Mouse (Mus musculus) megakaryocyte progenitor cell, adult 5-6 weeks (primary cell): ENCODE results near the gene Zkscan5. TPM values are rescaled to one million over a fixed set of nuclear protein-coding genes. Genes with fewer than 3 reads are reported as not detected.
A peak's percentile ranks its signal among the peaks of the same experiment; 100 is the strongest.
"Not testable (repeated sequence)": the region's sequence is repeated elsewhere in the genome, so short reads cannot be mapped to it uniquely, and the experiment has no call there.

Experiments
- ATAC-seq: replicated peaks from 2 replicates; pipeline ENCODE4 v1.8.0; 2016; ENCODE audit warnings: mild to moderate bottlenecking, moderate TSS enrichment, inconsistent platforms; ENCODE audit not compliant: poor library complexity
- total RNA-seq, 2 experiments: library from RNA; stranded (forward) in 1 of 2; stranded (reverse) in 1 of 2; fragments of 157-497, 149-512 nt in 1 of 2; fragments of 200-1000 nt in 1 of 2; gene quantifications; 2 replicates each; pipeline versions ENCODE4 v1.2.3 to v1.2.4; 2015 to 2017

Gene Zkscan5
- total RNA-seq, 2 experiments from 2014 or later: 4.6 to 7.6 TPM

DNA sequence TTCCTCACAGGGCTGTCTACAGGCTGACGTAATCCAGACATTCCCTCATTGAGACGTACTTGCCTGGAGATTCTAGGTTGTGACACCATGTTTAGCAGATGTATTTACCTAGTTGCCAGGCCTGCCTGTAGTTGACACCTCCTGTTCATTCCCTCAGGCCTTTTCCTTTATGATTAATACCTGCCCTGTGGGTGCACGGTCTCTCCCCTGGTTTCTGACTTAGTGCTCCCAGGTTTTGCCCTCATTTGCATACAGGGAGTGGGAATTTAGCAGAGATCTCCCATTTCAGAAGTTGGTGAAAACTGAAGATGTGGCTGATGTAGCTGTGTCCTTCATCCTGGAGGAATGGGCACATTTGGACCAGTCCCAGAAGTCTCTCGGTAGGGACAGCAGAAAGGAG, 7.9 kb downstream of the Zkscan5 start:
- ATAC-seq: no peak

DNA sequence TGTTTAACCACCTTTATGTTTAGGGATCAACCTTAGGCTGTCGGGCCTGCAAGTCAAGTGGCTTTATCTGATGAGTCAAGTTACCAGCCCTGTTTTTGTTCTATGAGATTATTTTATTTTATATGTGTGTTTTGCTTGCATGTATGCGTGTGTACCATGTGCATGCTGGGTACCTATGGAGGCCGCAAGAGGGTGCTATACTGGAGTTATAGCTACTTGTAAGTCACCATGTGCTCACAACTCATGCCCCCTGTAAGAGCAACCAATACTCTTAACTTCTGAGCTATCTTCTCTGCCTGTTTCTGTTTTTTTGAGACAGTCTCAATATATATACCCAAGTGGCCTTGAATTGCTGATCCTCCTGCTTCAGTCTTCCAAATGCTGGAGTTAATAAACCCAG, 9.1 kb downstream of the Zkscan5 start:
- 0 out of 2 replicates have a peak, but pooled peaks have one; percentile 20 for ATAC-seq

DNA sequence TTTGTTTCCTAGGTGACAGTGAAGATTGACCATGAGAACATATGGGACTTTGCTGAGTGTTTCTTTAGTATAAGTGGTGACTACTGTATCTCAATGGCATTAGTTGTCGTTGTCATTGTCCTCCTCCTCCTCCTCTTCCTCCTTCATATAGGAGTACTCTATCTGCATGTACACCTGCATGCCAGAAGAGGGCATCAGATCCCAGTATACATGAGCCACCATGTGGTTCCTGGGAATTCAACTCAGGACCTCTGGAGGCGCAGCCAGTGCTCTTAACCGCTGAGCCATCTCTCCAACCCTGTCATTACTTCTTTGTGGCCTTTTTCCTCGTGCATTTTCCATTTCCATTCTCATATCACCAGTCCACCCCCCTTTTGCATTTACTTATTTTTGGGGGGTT, 10.3 kb downstream of the Zkscan5 start:
- peak; percentile 79 for ATAC-seq

DNA sequence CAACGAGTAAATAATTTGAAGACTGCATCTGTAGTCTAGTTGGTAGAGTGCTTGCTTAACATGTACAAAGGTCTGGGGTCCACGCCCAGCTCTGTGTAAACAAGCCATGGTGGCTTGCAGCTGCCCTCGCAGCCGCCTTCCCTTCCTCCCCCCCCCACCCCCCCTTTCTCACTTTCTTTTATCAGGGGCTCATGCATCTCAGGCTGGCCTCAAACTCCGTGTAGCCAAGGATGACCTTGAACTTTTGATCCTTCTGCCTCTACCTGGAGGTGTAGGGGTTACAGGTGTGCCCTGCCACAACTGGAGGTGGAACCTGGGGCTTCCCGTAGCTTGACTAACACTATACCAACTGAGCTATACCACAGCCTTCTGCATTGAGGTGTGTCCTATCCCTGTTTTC, 13.4 kb downstream of the Zkscan5 start:
- ATAC-seq: no peak

DNA sequence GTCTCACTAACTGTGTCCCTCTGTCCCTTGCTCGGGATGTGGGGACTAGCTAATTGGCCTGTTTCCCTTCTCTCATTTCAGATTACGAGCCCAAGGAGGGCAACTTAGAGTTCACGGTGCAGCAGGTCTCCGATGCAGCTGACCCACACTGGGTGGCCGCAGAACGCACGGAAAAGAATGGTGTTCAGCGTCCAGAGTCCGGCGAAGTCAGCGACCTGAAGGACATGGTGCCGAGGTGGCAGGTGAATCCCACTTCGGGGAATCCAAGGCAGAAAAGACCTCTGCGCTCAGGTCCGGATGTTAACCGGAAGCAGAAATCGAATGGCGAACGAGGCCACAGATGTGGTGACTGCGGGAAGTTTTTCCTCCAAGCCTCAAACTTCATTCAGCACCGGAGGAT, 13.8 kb downstream of the Zkscan5 start:
- ATAC-seq: no peak

DNA sequence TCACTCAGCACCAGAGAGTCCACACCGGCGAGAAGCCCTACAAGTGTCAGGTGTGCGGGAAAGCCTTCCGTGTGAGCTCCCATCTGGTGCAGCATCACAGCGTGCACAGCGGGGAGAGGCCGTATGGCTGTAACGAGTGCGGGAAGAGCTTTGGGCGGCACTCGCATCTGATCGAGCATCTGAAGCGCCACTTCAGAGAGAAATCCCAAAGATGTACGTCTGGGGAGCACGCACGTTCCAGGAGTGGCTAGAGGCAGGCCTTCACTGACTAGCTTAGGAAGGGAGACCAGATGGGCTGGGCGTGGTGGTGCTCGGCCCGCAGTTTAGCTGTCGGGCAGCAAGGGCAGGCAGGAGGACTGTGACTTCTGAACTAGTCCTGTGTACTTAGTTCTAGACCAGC, 14.3 kb downstream of the Zkscan5 start:
- no peak for ATAC-seq

DNA sequence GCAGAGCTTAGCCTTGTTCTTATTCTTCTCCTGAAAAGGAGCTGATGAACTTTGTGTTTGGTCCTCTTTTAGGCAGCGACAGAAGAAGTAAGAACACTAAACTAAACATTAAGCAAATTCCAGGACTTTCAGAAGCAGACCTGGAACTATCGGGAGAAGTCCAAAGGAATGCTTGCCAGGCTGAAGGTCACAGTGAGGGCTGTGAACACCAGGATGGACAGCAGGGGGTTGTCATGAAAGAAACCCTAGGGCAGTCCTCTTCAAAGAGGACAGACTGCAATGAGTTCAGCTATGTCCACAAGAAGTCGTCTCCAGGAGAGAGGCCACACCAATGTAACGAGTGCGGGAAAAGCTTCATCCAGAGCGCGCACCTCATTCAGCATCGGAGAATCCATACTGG, 15.6 kb downstream of the Zkscan5 start:
- ATAC-seq: no peak

DNA sequence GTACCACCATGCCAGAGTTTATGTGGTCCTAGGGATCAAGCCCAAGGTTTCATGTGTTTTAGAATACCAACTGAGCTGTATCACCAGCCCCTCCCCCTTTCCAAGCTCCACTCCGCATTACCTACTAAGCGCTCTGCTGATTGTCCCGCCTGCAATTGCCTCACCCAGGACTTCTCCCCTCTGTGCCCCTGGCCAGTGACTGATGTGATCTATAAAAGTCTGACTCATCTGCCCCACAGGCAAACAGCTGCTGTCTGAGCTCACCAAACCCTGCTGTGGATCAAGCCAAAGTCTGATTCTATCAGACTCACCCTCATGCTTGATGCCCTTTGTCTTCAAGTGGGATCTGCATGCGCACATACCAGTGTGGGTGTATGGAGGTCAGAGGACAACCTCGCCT, 18.5 kb downstream of the Zkscan5 start:
- ATAC-seq: no peak

DNA sequence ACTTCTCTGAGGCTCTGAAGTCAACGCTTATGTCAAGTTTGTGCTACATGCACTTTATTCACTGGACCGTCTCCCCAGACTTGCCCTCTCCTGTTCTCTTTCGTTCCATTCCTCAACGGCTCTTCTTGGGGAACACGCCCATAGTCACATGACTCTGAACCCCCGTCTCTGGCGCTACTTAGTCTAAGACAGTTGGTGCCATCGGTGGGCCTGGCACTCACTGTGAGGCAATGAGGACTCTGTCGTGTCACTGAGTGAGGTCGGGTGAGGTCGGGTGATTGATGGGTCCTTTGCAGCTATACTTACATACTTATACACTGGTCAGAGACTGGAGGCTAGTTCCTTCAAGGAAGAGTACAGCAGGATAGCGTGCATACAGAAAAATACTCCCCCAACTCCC, 19.0 kb downstream of the Zkscan5 start:
- no peak for ATAC-seq

DNA sequence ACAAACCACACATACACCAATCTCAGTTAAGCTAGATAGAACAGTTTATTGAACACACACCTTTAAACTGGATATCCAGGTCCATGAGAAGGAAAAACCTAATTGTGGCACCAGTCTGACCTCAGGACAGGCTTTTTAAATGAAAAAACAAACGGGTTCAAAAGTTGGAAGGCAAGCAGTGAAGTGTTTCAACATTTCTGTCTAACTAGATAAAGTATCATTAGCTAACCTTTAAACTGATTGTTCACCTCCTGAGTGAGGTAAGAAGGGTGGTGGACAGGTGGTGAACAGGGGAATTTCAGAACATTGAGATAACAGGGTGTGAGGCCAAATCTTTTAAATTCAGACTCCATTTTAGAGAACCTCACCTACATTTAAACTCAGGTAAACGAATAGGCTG, 22.1 kb downstream of the Zkscan5 start:
- ATAC-seq: no peak

DNA sequence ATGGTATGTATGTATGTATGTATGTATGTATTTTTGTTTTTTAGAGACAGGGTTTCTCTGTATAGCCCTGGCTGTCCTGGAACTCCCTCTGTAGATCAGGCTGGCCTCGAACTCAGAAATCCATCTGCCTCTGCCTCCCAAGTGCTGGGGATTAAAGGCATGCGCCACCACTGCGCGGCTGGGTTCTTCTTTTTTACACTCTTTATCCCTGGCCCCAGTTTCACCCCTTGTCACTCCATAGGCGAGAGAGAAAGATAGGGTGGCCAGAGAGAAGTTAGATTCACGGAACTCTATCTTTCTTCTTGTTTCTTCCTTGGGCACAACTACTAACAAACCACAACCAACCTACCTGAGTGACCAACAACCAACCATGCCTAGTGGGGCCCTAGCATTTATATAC, 24.9 kb downstream of the Zkscan5 start:
- not testable (repeated sequence) for ATAC-seq

DNA sequence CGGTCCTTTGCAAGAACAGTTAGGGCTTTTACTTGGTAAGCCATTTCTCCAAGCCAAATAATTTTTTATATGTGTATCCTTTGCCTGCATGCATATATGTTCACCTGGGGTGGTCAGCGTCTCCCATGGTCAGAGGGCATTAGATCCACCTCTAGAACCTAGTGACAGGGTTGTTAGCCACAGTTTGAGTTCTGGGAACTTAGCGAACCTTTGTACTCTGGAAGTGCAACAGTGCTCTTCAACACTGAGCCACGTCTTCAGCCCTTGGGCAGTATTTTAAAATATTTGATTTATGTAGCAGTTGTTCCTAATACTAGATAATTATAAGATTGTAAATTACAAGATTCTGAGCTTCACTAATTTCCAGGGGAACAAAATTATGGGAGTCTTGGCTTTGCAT, 26.3 kb downstream of the Zkscan5 start:
- ATAC-seq: no peak

DNA sequence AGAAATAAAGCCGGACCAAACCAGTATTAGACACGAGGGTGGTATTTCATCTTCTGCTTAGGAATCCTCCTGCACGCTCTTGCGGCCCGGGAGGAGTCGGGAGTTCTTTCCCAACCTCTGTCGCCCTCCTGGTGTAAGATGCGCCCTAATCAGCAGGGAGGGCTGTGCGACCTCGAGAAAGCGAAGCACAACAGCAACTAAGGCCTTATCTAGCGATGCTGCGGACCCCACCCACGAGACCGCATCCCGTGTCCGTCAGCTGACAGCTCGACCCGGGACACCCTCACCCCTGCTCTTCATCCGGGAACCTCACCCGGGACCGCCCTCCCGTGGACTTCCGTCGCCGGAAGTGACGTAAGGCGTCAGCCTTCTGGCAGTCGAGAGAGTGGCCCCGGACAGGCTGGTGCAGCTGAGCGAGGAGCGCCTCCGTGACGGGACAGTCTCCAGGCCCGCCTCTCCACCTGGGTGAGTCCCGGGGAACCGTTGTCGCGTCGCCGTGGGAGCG, 27.1 kb downstream of the Zkscan5 start, which contains the start of gene Zfp655:
Gene Zfp655 (plus strand): TSS at position 349 of the 505 bp plus-strand sequence.
- ATAC-seq: peak; percentile 88

DNA sequence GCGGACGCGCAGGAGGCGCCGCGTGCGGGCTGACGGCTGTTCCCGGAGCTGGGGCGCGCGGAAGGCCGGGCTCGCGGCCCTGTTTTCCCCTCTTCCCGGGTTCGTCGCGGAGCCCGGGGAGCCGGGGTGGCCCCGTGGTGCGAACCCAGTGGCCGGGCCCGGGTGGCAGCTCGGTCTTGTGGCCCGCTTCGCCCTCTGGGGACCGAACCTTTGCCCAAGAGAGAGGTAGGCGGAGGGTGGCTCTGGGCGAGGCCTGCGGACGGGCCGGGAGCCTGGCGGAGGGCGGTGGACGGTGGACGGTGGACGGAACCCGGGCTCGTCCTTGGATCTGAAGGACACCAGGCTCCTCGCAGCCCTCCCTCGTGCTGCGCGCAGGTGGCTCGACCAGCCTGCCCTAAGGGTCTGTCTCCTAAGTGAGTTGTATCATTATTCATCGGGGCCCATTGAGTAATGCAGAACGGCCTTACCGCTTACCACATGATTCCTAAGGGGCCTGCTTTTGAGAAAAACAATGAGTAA, 27.6 kb downstream of the Zkscan5 start:
- ATAC-seq: peak; percentile 16

DNA sequence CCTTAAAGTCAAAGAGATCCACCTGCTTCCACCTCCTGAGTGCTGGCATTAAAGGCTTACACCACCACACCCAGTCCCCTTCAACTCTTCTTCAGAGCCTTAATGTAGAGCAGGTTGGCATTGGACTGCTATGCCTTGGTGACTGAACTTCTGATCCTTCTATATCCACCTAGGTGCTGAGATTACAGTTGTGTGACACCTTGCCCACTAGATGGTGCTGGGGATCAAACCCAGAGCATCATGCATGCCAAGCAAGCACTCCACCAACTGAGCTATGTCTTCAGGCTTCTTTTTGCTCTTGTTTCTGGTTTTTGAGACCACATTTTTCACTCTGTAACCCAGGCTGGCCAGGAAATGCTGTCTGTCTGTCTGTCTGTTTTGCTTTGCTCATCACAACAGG, 30.3 kb downstream of the Zkscan5 start:
- ATAC-seq: peak; percentile 42

DNA sequence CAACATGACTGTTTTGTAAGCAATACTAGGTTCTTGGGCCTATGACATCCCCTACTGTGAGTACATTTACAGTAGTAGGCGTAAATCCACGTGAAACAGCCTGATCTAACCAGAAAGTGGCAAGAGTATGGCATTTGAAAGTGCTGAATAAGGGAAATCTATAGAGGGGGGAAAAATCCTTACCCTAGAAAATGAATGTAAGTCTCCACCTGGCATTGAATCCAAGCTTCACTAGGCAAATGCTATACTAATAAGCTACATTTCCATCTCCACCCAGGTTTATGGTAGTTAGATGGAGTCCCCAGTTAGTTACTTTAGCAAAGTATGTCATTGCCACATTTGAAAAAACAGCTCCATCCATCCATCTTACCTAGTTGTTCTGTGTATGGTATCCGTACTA, 45.2 kb downstream of the Zkscan5 start:
- ATAC-seq: no peak

Other genes with a start within 250 kb of the Zkscan5 start
- 2.7 and 3.5 TPM in 2 replicates for gene Smurf1, start 238.7 kb upstream of the Zkscan5 start, total RNA-seq (2015)
- gene Smurf1, start 238.7 kb upstream of the Zkscan5 start, total RNA-seq (2017): 2.8 and 4.1 TPM in 2 replicates
- gene Gm4871, start 171.8 kb upstream of the Zkscan5 start, total RNA-seq (2015): not detected in 2 replicates
- gene Gm4871, start 171.8 kb upstream of the Zkscan5 start, total RNA-seq (2017): not detected in 2 replicates
- not detected in 2 replicates for gene 1700018F24Rik, start 161.6 kb upstream of the Zkscan5 start, total RNA-seq (2015)
- not detected in 2 replicates for gene 1700018F24Rik, start 161.6 kb upstream of the Zkscan5 start, total RNA-seq (2017)
- 72.3 and 79.9 TPM in 2 replicates for gene Arpc1a, start 120.7 kb upstream of the Zkscan5 start, total RNA-seq (2015)
- 47.7 and 51.2 TPM in 2 replicates for gene Arpc1a, start 120.7 kb upstream of the Zkscan5 start, total RNA-seq (2017)
- not detected in 2 replicates for gene Kpna7, start 120.5 kb upstream of the Zkscan5 start, total RNA-seq (2015)
- not detected in 2 replicates for gene Kpna7, start 120.5 kb upstream of the Zkscan5 start, total RNA-seq (2017)
- gene Arpc1b, start 90.3 kb upstream of the Zkscan5 start, total RNA-seq (2015): 252 and 253 TPM in 2 replicates
- 169 and 205 TPM in 2 replicates for gene Arpc1b, start 90.3 kb upstream of the Zkscan5 start, total RNA-seq (2017)
- gene Pdap1, start 64.3 kb upstream of the Zkscan5 start, total RNA-seq (2015): 61.3 and 66.9 TPM in 2 replicates
- 152 and 264 TPM in 2 replicates for gene Pdap1, start 64.3 kb upstream of the Zkscan5 start, total RNA-seq (2017)
- gene Bud31, start 64.2 kb upstream of the Zkscan5 start, total RNA-seq (2015): 164 and 217 TPM in 2 replicates
- gene Bud31, start 64.2 kb upstream of the Zkscan5 start, total RNA-seq (2017): 218 and 231 TPM in 2 replicates
- gene Ptcd1, start 37.5 kb upstream of the Zkscan5 start, total RNA-seq (2015): 7.3 and 7.7 TPM in 2 replicates
- gene Ptcd1, start 37.5 kb upstream of the Zkscan5 start, total RNA-seq (2017): 12.0 and 14.3 TPM in 2 replicates
- gene Cpsf4, start 37.3 kb upstream of the Zkscan5 start, total RNA-seq (2015): 20.6 and 22.3 TPM in 2 replicates
- 37.8 and 43.8 TPM in 2 replicates for gene Cpsf4, start 37.3 kb upstream of the Zkscan5 start, total RNA-seq (2017)
- 353 and 371 TPM in 2 replicates for gene Atp5j2, start 12.5 kb upstream of the Zkscan5 start, total RNA-seq (2015)
- 101 and 130 TPM in 2 replicates for gene Atp5j2, start 12.5 kb upstream of the Zkscan5 start, total RNA-seq (2017)
- gene Zkscan14, start 2.7 kb upstream of the Zkscan5 start, total RNA-seq (2015): 9.2 and 9.9 TPM in 2 replicates
- 27.6 and 30.1 TPM in 2 replicates for gene Zkscan14, start 2.7 kb upstream of the Zkscan5 start, total RNA-seq (2017)
- gene Zfp655, start 27.2 kb downstream of the Zkscan5 start, total RNA-seq (2015): 39.7 and 45.3 TPM in 2 replicates
- 28.8 and 34.3 TPM in 2 replicates for gene Zfp655, start 27.2 kb downstream of the Zkscan5 start, total RNA-seq (2017)
- gene Zscan25, start 75.9 kb downstream of the Zkscan5 start, total RNA-seq (2015): 7.4 and 7.5 TPM in 2 replicates
- gene Zscan25, start 75.9 kb downstream of the Zkscan5 start, total RNA-seq (2017): 5.2 and 9.3 TPM in 2 replicates
- gene Cyp3a57, start 140.7 kb downstream of the Zkscan5 start, total RNA-seq (2015): not detected in 2 replicates
- not detected in 2 replicates for gene Cyp3a57, start 140.7 kb downstream of the Zkscan5 start, total RNA-seq (2017)